Mouse (Mus musculus): ENCODE data around the gene Ankrd34a. TPM values are rescaled to one million over a fixed set of nuclear protein-coding genes. Genes with fewer than 3 reads are reported as not detected.

Ankrd34a gene
- total RNA-seq, 2 experiments from 2014 or later, result 32.3 to 33.0 TPM

DNA sequence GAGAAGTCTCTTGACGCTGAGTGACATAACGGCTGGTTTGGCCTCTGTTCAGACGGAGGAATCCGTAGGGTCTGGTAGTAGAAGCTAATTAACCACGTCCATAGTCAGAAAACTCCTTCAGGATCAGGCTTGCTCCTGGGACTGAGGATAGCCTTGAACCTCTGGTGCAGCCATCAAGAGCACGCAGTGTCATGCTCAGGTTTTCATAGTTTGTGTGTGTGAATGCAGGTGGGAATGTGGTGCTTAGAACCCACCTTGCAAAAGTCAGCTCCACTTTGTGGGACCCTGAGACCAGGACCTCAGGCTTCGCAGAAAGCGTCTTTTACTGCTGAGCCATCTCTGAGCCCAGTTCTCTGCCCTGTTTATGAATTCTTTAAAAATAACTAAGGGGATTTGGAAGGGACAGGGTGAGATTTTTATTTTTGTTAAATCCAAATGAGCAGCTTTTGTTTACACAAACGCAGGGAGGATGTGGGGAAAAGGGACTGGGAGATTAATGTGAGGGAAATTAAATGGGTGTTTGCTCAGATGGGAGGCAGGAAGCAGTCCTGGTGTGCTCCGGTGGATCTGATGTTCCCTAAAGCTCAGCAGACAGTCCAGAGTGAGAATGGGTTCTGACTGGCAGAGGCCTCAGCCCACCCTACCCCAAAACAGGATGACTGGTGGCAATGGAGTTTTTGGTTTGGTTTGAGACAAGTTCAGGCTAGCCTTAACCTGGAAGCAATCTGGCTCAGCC lies 34.3 kb upstream of the Ankrd34a start:
- intact Hi-C loops (cut with DNase I), result no loop called here

GRCm38 (mm10) chr3:96563267-96563666 lies 33.2 kb upstream of the Ankrd34a start:
- intact Hi-C loops (cut with DNase I), result no loop called here

More for the DNA sequence above, 34.3 kb upstream of the Ankrd34a start:
- no peak for DNase-seq

GRCm38 (mm10) chr3:96563911-96564632 lies 32.4 kb upstream of the Ankrd34a start:
- no peak for DNase-seq
- intact Hi-C loops (cut with DNase I), result no loop called here

More at GRCm38 (mm10) chr3:96563267-96563666, 33.2 kb upstream of the Ankrd34a start:
- no peak for DNase-seq

DNA sequence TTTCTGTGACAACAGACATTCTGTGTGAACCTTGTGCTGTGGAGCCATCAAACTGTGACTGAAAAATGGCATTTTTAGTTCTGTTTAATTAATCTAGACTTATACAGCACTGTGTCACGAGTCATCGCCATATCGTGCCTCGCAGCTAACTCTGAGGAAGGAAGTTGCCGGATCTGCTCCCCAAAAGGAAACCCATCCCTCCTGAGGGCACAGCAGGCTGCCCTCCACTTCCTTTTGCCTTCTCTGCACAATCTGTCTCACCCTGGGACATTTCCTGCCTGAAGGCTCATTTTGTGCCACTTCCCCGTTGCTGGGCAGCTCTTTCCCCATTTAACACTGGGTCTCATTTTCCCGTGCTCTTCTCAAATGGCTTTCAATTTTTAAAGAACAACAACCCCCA lies 31.8 kb upstream of the Ankrd34a start:
- intact Hi-C loops (cut with DNase I), result no loop called here
- no peak for DNase-seq

GRCm38 (mm10) chr3:96565105-96565504 lies 31.3 kb upstream of the Ankrd34a start:
- DNase-seq, result no peak
- intact Hi-C loops (cut with DNase I), result no loop called here

- DNase-seq, result no peak
- intact Hi-C loops (cut with DNase I), result no loop called here
These were observed 29.6 kb upstream of the Ankrd34a start for GRCm38 (mm10) chr3:96566661-96567450.

- intact Hi-C loops (cut with DNase I), result no loop called here
- no peak for DNase-seq
These were observed 27.8 kb upstream of the Ankrd34a start for GRCm38 (mm10) chr3:96568605-96569004.

- intact Hi-C loops (cut with DNase I), result no loop called here
These were observed 26.9 kb upstream of the Ankrd34a start for GRCm38 (mm10) chr3:96569506-96569905.

DNA sequence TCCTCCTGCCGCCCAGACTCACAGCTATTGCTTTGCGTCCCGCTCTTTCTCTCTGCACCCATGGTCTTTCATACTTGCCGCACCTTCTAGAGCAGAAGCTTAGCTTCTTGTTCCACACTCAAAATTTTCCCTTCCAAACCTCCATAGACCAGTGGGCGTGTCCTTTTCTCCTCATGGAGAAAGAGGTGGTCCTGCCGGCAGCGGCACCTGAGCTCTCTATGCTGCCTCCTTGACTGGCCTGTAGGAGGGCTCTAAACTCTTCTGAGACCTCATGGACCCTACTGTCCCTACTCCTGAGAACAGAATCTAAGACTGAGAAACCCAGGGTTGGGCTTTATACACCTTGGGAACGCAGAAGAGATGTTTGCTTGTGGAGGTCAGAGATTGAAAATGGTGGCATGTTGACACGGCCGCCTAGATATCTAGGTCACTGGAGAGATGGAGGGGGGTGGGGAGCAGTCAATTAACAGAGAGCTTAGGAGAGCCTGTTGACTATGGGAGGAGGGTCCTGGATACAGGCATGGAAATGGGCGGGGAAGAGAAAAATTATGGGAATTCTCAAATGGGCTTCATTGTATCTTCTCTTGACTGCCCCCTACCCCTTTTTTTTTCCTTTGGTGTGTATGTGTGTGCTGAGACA lies 26.4 kb upstream of the Ankrd34a start:
- DNase-seq, result no peak
- intact Hi-C loops (cut with DNase I), result no loop called here

More at GRCm38 (mm10) chr3:96569506-96569905, 26.9 kb upstream of the Ankrd34a start:
- DNase-seq, result no peak

DNA sequence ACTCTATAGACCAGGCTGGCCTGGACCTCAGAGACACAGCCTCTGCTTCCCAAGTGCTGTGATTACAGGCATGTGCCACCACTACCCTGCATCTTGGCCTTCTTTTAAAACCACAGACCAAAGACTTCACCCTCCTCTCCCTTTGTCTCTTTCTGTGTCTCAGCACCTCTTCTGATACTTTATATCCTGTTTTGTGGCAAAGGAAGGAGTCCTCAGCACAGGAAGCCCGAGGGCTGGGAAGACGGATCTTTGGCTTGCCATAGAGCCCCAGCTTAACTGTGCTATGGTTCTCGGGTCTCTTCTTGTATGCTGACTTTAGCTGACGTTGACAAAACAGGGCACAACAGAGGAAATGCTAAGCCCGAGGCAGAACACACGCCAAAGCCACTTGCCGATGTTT lies 25.8 kb upstream of the Ankrd34a start:
- intact Hi-C loops (cut with DNase I), result no loop called here

GRCm38 (mm10) chr3:96571336-96571735 lies 25.1 kb upstream of the Ankrd34a start:
- intact Hi-C loops (cut with DNase I), result no loop called here
- DNase-seq, result no peak

More for the DNA sequence above, 25.8 kb upstream of the Ankrd34a start:
- no peak for DNase-seq

DNA sequence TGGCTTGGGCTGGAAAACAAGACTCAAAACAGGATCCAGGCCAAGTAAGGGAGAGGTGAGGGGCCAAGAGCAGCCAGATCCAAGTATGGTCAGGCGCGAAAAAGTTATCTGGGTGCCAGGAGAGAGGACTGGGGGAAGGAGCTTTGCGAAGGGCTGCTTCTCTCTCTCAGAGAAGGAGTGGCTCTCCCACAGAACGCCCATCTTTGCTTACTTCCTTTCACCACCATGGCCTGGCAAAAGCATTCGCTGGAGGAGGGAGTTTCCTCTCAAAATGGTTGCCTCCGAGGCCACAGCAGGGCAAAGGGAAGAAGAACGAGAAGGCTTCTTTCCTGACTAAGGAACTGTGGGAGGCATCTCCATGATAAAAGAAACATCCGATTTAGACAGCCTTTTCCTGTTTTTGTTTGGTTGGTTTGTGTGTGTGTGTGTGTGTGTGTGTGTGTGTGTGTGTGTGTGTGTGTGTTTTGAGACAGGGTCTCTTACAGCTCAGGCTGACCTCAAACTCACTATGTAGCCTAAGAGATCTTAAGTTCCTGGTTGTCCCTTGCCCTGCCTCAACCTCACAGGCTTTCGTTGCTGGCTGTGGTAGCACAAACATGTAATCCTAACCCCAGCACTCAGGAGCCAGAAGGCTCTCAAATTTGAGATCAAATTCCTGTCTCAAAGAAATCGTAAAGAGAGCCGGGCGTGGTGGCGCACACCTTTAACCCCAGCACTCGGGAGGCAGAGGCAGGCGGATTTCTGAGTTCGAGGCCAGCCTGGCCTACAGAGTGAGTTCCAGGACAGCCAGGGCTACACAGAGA lies 24.3 kb upstream of the Ankrd34a start:
- DNase-seq, result no peak
- intact Hi-C loops (cut with DNase I), result no loop called here

- intact Hi-C loops (cut with DNase I), result no loop called here
These were observed 22.6 kb upstream of the Ankrd34a start for GRCm38 (mm10) chr3:96573611-96574511.

GRCm38 (mm10) chr3:96575272-96575984 lies 21.0 kb upstream of the Ankrd34a start:
- intact Hi-C loops (cut with DNase I), result no loop called here
- DNase-seq, result no peak

More at GRCm38 (mm10) chr3:96573611-96574511, 22.6 kb upstream of the Ankrd34a start:
- no peak for DNase-seq

DNA sequence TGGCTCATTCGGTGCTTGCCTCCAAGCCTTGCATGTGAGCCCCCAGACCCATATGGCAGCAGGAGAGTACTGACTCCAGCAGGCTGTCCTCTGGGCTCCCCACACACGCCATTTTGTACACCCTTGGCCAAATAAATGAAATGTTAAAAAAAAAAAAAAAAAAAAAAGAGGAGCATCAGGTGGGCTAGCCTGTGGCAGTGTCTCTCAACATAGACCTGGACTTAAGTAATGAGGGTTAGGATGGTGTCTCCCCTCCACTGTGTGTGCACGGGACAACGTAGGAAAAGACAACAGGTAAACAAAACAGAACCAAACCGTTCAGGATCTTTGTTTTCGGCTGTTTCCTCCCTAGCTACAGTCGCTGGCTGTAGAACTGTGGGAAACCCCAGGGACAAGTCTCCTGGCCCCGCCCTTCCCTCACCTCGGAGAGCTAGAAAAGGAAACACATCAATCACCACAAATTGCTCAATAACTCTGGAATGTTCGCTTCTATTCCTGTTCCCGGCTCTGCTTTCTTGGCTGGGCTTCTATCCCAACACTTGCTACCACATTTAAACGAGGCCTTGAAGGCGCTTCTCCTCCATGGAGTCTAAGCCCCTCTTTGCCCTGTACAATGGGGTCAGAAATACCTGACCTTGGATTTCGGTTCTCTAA lies 20.3 kb upstream of the Ankrd34a start:
- DNase-seq, result no peak
- intact Hi-C loops (cut with DNase I), result loop anchor here (1.0 kb wide), 1 partner anchor 18 kb away; no protein-coding TSS in a partner anchor

DNA sequence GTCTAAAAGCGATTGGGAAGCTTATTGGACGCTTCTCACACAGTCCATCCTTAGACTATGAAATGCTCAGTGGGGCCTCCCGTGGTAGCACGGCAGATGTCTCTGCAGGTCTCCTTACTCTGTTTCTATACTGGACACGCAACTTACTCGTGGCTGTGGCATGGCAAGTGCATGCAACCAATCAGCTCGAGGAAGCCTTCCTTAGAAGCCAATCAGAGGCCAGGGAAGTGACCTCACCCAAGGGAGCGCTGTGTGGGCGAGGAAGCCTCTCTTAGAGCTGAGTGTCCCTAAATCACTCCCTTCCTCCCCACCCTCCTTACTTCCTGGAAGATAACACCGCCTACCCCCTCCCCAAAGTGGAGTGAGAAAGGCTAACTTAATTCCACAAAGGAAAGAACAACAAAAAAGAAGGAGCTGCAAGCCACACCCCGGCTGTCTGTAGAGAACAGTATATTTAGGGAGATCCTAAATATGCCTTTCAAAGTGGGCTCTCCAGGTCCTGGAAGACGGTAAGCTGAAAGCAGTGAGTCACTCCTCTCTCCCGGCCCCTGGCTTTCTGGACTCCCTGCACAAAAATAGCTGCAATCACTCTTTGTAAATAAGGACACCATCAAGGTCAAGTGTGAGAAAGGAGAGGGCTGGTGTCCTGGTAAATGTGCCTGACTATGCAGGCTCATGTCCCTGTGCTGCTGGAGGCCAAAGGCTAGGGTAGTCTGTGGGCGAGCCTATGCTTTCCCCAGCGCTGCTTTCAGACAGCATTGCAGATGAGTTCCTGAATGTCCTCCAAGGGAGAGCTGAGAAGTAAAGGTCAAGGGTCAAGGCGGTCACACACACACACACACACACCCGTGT lies 19.5 kb upstream of the Ankrd34a start, which contains the start of gene Gm16253:
Gene Gm16253, plus strand, starts transcription at position 295 of the 852 bp plus-strand sequence.
- peak; percentile 75 for DNase-seq
- intact Hi-C loops (cut with DNase I), result loop anchor here (1.0 kb wide), 1 partner anchor 19 kb away; no protein-coding TSS in a partner anchor
